Mouse (Mus musculus): Measurements from ENCODE around the gene Akr7a5. TPM values are rescaled to one million over a fixed set of nuclear protein-coding genes. Genes with fewer than 3 reads are reported as not detected.

Akr7a5 gene
- total RNA-seq, 1 experiment = 24.7 TPM

GRCm38 (mm10) chr4:139274573-139274972 lies 36.0 kb upstream of the Akr7a5 start:
- H3K9ac ChIP-seq (ENCODE audit: insufficient read depth, low read depth, low read length, poor library complexity, severe bottlenecking) = no peak overlapping the region
- in situ Hi-C loops (cut with MboI; ENCODE audit: low sequenced_read_pairs in 2 of 2, unreplicated experiment in 2 of 2) = no loop called here
- no peaks in the 10 kb centered on the region; a peak in 1 of 4 replicates for H3K4me1 ChIP-seq (ENCODE audit: control insufficient read depth in 2 of 2, insufficient read depth in 2 of 2, low read length in 2 of 2, poor library complexity in 1 of 2)
- DNase-seq (ENCODE audit: low read depth, low spot score) = no peak
- no peak overlapping the region for H3K4me3 ChIP-seq (ENCODE audit: insufficient read depth in 1 of 2, low read depth in 1 of 2, low read length in 2 of 2, poor library complexity in 1 of 2, severe bottlenecking in 1 of 2)
- H3K36me3 ChIP-seq (ENCODE audit: control insufficient read depth, insufficient read depth, low read length, poor library complexity, severe bottlenecking) = peaks cover 15% of the 10 kb centered on the region
- no peak for TF ChIP-seq MAFK (IDR thresholded peaks at IDR 0.05; ENCODE audit: insufficient read depth, low read depth, low read length)
- no peak for TF ChIP-seq ZNF384 (IDR thresholded peaks at IDR 0.05; ENCODE audit: low read depth, low read length)
- no peak for TF ChIP-seq CHD2 (IDR thresholded peaks at IDR 0.05; ENCODE audit: low read depth, low read length)
- no peak for TF ChIP-seq HCFC1 (IDR thresholded peaks at IDR 0.05; ENCODE audit: borderline replicate concordance, insufficient read depth, low read length)
- TF ChIP-seq ZC3H11A (IDR thresholded peaks at IDR 0.05; ENCODE audit: borderline replicate concordance, low read depth, low read length) = no peak
- no peaks in the 10 kb centered on the region for H3K9me3 ChIP-seq (ENCODE audit: control insufficient read depth, insufficient read depth, low read depth, low read length)
- H3K27ac ChIP-seq (ENCODE audit: insufficient read depth, low read depth, low read length, poor library complexity, severe bottlenecking) = no peak overlapping the region

DNA sequence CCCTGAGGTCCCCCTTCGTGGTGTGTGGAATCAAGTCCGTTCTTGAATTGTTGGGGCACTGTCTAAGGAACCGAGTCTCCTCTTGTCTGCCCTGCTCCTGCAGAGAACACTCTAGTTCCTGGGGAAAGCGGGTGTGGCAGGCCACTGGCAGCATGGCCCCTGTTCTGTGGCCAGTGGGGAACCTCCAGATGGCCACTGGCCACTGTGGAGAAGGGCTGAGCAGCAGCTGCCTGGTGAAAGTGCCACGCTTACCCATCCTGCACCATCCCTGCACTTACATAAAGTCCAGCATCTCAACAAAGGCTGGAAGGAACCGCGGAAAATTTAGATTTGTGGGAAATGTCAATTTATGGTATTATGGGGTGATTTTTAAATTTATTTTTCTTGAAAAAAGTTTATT lies 34.1 kb upstream of the Akr7a5 start:
- DNase-seq (ENCODE audit: low read depth, low spot score) = no peak
- in situ Hi-C loops (cut with MboI; ENCODE audit: low sequenced_read_pairs in 2 of 2, unreplicated experiment in 2 of 2) = loop anchor here in 1 of 2 experiments (25.0 kb wide), 1 partner anchor 189 kb away; the partner anchor contains the start of genes Htr6 and Nbl1
- H3K27ac ChIP-seq (ENCODE audit: insufficient read depth, low read depth, low read length, poor library complexity, severe bottlenecking) = no peak overlapping the region
- TF ChIP-seq CHD2 (IDR thresholded peaks at IDR 0.05; ENCODE audit: low read depth, low read length) = no peak
- TF ChIP-seq HCFC1 (IDR thresholded peaks at IDR 0.05; ENCODE audit: borderline replicate concordance, insufficient read depth, low read length) = no peak
- no peak for TF ChIP-seq ZNF384 (IDR thresholded peaks at IDR 0.05; ENCODE audit: low read depth, low read length)
- no peak for TF ChIP-seq MAFK (IDR thresholded peaks at IDR 0.05; ENCODE audit: insufficient read depth, low read depth, low read length)
- no peak for TF ChIP-seq ZC3H11A (IDR thresholded peaks at IDR 0.05; ENCODE audit: borderline replicate concordance, low read depth, low read length)
- peaks cover 29% of the 10 kb centered on the region for H3K36me3 ChIP-seq (ENCODE audit: control insufficient read depth, insufficient read depth, low read length, poor library complexity, severe bottlenecking)
- H3K4me1 ChIP-seq (ENCODE audit: control insufficient read depth in 2 of 2, insufficient read depth in 2 of 2, low read length in 2 of 2, poor library complexity in 1 of 2) = no peaks in the 10 kb centered on the region
- H3K9me3 ChIP-seq (ENCODE audit: control insufficient read depth, insufficient read depth, low read depth, low read length) = no peaks in the 10 kb centered on the region
- no peak overlapping the region for H3K4me3 ChIP-seq (ENCODE audit: insufficient read depth in 1 of 2, low read depth in 1 of 2, low read length in 2 of 2, poor library complexity in 1 of 2, severe bottlenecking in 1 of 2)
- H3K9ac ChIP-seq (ENCODE audit: insufficient read depth, low read depth, low read length, poor library complexity, severe bottlenecking) = no peak overlapping the region

DNA sequence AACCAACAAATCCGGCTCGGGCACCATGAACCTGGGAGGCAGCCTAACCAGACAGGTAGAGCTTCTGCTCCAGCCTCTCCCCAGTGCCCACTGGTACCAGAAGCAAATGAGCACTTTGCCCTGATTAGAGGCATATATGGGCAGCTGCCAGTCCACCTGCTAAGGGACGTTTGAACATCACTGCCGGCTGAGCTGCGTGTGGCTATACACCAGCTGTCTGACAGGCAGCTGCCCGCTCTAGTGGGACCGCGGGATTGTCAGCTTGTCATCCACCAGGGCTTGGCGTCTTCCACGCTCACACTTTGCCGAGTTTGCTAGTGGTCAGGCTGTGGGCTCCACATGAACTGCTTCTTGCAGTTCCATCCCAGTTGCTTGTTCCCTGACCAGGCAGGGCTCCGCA lies 30.0 kb upstream of the Akr7a5 start:
- TF ChIP-seq ZNF384 (IDR thresholded peaks at IDR 0.05; ENCODE audit: low read depth, low read length) (no peak), HCFC1 (IDR thresholded peaks at IDR 0.05; ENCODE audit: borderline replicate concordance, insufficient read depth, low read length) (no peak), CHD2 (IDR thresholded peaks at IDR 0.05; ENCODE audit: low read depth, low read length) (no peak), ZC3H11A (IDR thresholded peaks at IDR 0.05; ENCODE audit: borderline replicate concordance, low read depth, low read length) (no peak), MAFK (IDR thresholded peaks at IDR 0.05; ENCODE audit: insufficient read depth, low read depth, low read length) (no peak)
- no peaks in the 10 kb centered on the region for H3K9me3 ChIP-seq (ENCODE audit: control insufficient read depth, insufficient read depth, low read depth, low read length)
- no peak for DNase-seq (ENCODE audit: low read depth, low spot score)
- peaks cover 34% of the 10 kb centered on the region for H3K36me3 ChIP-seq (ENCODE audit: control insufficient read depth, insufficient read depth, low read length, poor library complexity, severe bottlenecking)
- no peak overlapping the region for H3K9ac ChIP-seq (ENCODE audit: insufficient read depth, low read depth, low read length, poor library complexity, severe bottlenecking)
- H3K4me3 ChIP-seq (ENCODE audit: insufficient read depth in 1 of 2, low read depth in 1 of 2, low read length in 2 of 2, poor library complexity in 1 of 2, severe bottlenecking in 1 of 2) = no peak overlapping the region
- in situ Hi-C loops (cut with MboI; ENCODE audit: low sequenced_read_pairs in 2 of 2, unreplicated experiment in 2 of 2) = loop anchor here in 1 of 2 experiments (25.0 kb wide), 1 partner anchor 193 kb away; the partner anchor contains the start of genes Htr6 and Nbl1
- H3K4me1 ChIP-seq (ENCODE audit: control insufficient read depth in 2 of 2, insufficient read depth in 2 of 2, low read length in 2 of 2, poor library complexity in 1 of 2) = no peaks in the 10 kb centered on the region
- no peak overlapping the region for H3K27ac ChIP-seq (ENCODE audit: insufficient read depth, low read depth, low read length, poor library complexity, severe bottlenecking)

- TF ChIP-seq ZC3H11A (IDR thresholded peaks at IDR 0.05; ENCODE audit: borderline replicate concordance, low read depth, low read length) = no peak
- no peak for TF ChIP-seq MAFK (IDR thresholded peaks at IDR 0.05; ENCODE audit: insufficient read depth, low read depth, low read length)
- TF ChIP-seq HCFC1 (IDR thresholded peaks at IDR 0.05; ENCODE audit: borderline replicate concordance, insufficient read depth, low read length) = no peak
- no peak for TF ChIP-seq ZNF384 (IDR thresholded peaks at IDR 0.05; ENCODE audit: low read depth, low read length)
- H3K4me3 ChIP-seq (ENCODE audit: insufficient read depth in 1 of 2, low read depth in 1 of 2, low read length in 2 of 2, poor library complexity in 1 of 2, severe bottlenecking in 1 of 2) = no peak overlapping the region
- in situ Hi-C loops (cut with MboI; ENCODE audit: low sequenced_read_pairs in 2 of 2, unreplicated experiment in 2 of 2) = loop anchor here in 1 of 2 experiments (25.0 kb wide), 1 partner anchor 195 kb away; the partner anchor contains the start of genes Htr6 and Nbl1
- DNase-seq (ENCODE audit: low read depth, low spot score) = no peak
- no peaks in the 10 kb centered on the region for H3K4me1 ChIP-seq (ENCODE audit: control insufficient read depth in 2 of 2, insufficient read depth in 2 of 2, low read length in 2 of 2, poor library complexity in 1 of 2)
- H3K27ac ChIP-seq (ENCODE audit: insufficient read depth, low read depth, low read length, poor library complexity, severe bottlenecking) = no peak overlapping the region
- no peak overlapping the region for H3K9ac ChIP-seq (ENCODE audit: insufficient read depth, low read depth, low read length, poor library complexity, severe bottlenecking)
- H3K36me3 ChIP-seq (ENCODE audit: control insufficient read depth, insufficient read depth, low read length, poor library complexity, severe bottlenecking) = peaks cover 32% of the 10 kb centered on the region
- H3K9me3 ChIP-seq (ENCODE audit: control insufficient read depth, insufficient read depth, low read depth, low read length) = no peaks in the 10 kb centered on the region
Measured at GRCm38 (mm10) chr4:139281791-139282345, 28.7 kb upstream of the Akr7a5 start.

Measured in ES-E14 (cell line).